Mouse (Mus musculus) neural tube, embryonic 11.5 days (tissue): ENCODE results near the gene Adarb2. TPM values are rescaled to one million over a fixed set of nuclear protein-coding genes. Genes with fewer than 3 reads are reported as not detected.
"Not testable (repeated sequence)": the region's sequence is repeated elsewhere in the genome, so short reads cannot be mapped to it uniquely, and the experiment has no call there.

Experiments
- ATAC-seq: fragments of 200-750 bp; cut with Nextera tagmentation; 2 replicates; pipeline ENCODE4 v1.8.0; 2017; ENCODE audit warnings: moderate number of reproducible peaks, mild to moderate bottlenecking, moderate TSS enrichment, moderate library complexity; ENCODE audit not compliant: insufficient read depth, low FRiP score, low TSS enrichment
- DNase-seq: peaks from one replicate; pipeline ENCODE4 v3.0.0-alpha.2; 2015; ENCODE audit warnings: low spot score
- H3K27ac ChIP-seq: fragments of 300-500 bp; sonication (generic); 2 replicates; pipeline ENCODE4 v1.5.1; 2014; ENCODE audit warnings: low read depth, mild to moderate bottlenecking, low read length
- H3K27me3 ChIP-seq: fragments of 300-500 bp; sonication (generic); 2 replicates; pipeline ENCODE4 v1.6.1; 2014; ENCODE audit warnings: mild to moderate bottlenecking, low read length, mixed read lengths; ENCODE audit not compliant: control insufficient read depth, insufficient read depth
- H3K36me3 ChIP-seq: fragments of 300-500 bp; sonication (generic); 2 replicates; pipeline ENCODE4 v1.6.1; 2014; ENCODE audit warnings: mild to moderate bottlenecking, low read length, moderate library complexity, mixed read lengths; ENCODE audit not compliant: control insufficient read depth, insufficient read depth
- H3K4me1 ChIP-seq: fragments of 300-500 bp; sonication (generic); 2 replicates; pipeline ENCODE4 v1.6.1; 2014; ENCODE audit warnings: low read length, mixed read lengths; ENCODE audit not compliant: control insufficient read depth, insufficient read depth
- H3K4me2 ChIP-seq: fragments of 300-500 bp; sonication (generic); 2 replicates; pipeline ENCODE4 v1.6.1; 2014; ENCODE audit warnings: low read depth, mild to moderate bottlenecking, moderate library complexity
- H3K4me3 ChIP-seq: fragments of 300-500 bp; sonication (generic); 2 replicates; pipeline ENCODE4 v1.5.1; 2014; ENCODE audit warnings: low read depth, low read length
- H3K9ac ChIP-seq: fragments of 300-500 bp; sonication (generic); 2 replicates; pipeline ENCODE4 v1.6.1; 2014; ENCODE audit warnings: mild to moderate bottlenecking, low read length
- H3K9me3 ChIP-seq: fragments of 300-500 bp; sonication (generic); 2 replicates; pipeline ENCODE4 v1.6.1; 2016; ENCODE audit warnings: low read length; ENCODE audit not compliant: control insufficient read depth
- WGBS: fragments of 180-500 bp; shearing (Covaris S2); extraction: QIAGEN DNeasy Blood & Tissue Kit; methylation state at CpG from one replicate; pipeline ENCODE4 v1.1.7; 2014; 5-methylcytosine and 5-hydroxymethylcytosine counted together
- polyA plus RNA-seq: library from polyadenylated mRNA; unstranded; fragments of >200 nt; fragmentation: Nextera tagmentation; extraction: Ambion mirVana; gene quantifications from 2 replicates; pipeline ENCODE4 v1.2.1, GENCODE M21; 2014

Adarb2 gene
- polyA plus RNA-seq, 1 experiment from 2014 or later, result 5.0 TPM

GRCm38 (mm10) chr13:8584257-8585005 is 381.8 kb downstream of the Adarb2 start:
- DNase-seq (no peak), ATAC-seq (no peak)
- H3K9ac ChIP-seq, result no peak overlapping the region
- H3K4me3 ChIP-seq, result no peak overlapping the region
- 82% methylated on average over 8 of the region's 8 CpGs for WGBS
- H3K27ac ChIP-seq, result no peak overlapping the region
- no peak overlapping the region for H3K4me2 ChIP-seq
- no peaks in the 10 kb centered on the region for H3K36me3 ChIP-seq
- H3K4me1 ChIP-seq, result no peaks in the 10 kb centered on the region
- no peaks in the 10 kb centered on the region for H3K9me3 ChIP-seq
- H3K27me3 ChIP-seq, result no peaks in the 10 kb centered on the region

DNA sequence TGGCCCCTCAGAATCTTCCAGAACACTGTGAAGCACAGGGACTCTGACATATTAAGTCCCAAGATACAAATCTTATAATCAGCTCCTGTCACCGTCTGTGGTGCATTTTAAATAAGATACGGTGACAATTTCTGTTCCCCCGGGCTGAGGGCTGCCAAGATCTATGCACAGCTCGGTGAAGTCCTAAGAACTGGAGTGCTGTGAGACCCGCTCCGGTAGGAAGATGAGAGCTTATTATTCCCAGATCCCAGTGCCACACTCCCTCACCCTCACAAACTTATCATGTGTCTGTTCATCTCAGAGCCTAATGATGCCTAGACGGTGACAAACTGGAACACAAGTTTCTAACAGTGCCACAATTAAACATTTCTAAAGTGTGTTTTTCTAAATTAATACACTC is 384.8 kb downstream of the Adarb2 start:
- Histone ChIP-seq H3K4me1 (no peaks in the 10 kb centered on the region), H3K27ac (no peak overlapping the region), H3K27me3 (no peaks in the 10 kb centered on the region), H3K36me3 (no peaks in the 10 kb centered on the region), H3K4me2 (no peak overlapping the region), H3K9me3 (no peaks in the 10 kb centered on the region), H3K9ac (no peak overlapping the region), H3K4me3 (no peak overlapping the region)
- no peak for ATAC-seq
- 89% methylated on average over 7 of the region's 7 CpGs for WGBS
- DNase-seq, result no peak

- no peaks in the 10 kb centered on the region for H3K4me1 ChIP-seq
- no peaks in the 10 kb centered on the region for H3K27me3 ChIP-seq
- WGBS, result 86% methylated on average over 3 of the region's 3 CpGs
- H3K9ac ChIP-seq, result no peak overlapping the region
- no peaks in the 10 kb centered on the region for H3K9me3 ChIP-seq
- no peak overlapping the region for H3K4me3 ChIP-seq
- no peak overlapping the region for H3K4me2 ChIP-seq
- no peak for DNase-seq
- ATAC-seq, result no peak
- no peaks in the 10 kb centered on the region for H3K36me3 ChIP-seq
- H3K27ac ChIP-seq, result no peak overlapping the region
Observed at GRCm38 (mm10) chr13:8590460-8590859, 387.8 kb downstream of the Adarb2 start.

DNA sequence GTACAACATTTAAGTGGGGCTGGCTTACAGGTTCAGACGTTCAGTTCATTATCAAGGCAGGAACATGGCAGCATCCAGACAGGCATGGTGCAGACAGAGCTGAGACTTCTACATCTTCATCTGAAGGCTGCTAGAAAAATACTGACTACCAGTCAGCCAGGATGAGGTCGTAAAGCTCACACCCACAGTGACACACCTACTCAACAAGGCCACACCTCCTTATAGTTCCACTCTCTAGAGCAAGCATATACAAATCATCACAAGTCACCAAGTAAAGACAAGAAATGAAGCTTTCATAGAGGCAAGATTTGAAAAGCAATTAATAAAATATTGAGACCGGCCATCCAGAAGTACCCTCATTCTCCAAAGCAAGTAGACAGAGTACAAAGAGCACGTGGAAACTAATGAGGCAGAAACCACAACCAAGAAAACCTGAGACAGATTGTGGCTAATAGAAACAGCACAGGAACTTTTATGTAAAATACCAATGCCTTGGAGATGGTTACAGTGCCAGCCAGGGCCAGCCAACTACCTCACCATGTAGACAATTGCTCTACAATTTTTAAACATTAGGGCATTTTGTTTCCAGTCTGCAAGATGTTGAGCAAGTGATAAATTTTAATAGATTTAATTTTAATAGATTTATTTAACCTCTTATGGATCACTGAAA is 394.4 kb downstream of the Adarb2 start:
- DNase-seq, result no peak
- Histone ChIP-seq H3K9ac (no peak overlapping the region), H3K36me3 (no peaks in the 10 kb centered on the region), H3K4me3 (no peak overlapping the region), H3K4me2 (no peak overlapping the region), H3K27me3 (no peaks in the 10 kb centered on the region), H3K4me1 (no peaks in the 10 kb centered on the region), H3K9me3 (no peaks in the 10 kb centered on the region), H3K27ac (no peak overlapping the region)
- no peak for ATAC-seq
- 69% methylated on average over 4 of the region's 4 CpGs for WGBS

GRCm38 (mm10) chr13:8597647-8598017 is 395.0 kb downstream of the Adarb2 start:
- DNase-seq, result no peak
- no peak overlapping the region for H3K4me3 ChIP-seq

GRCm38 (mm10) chr13:8605645-8606044 is 403.0 kb downstream of the Adarb2 start:
- Histone ChIP-seq H3K4me1 (no peaks in the 10 kb centered on the region), H3K9ac (no peak overlapping the region), H3K9me3 (no peaks in the 10 kb centered on the region), H3K27ac (no peak overlapping the region), H3K4me3 (no peak overlapping the region), H3K36me3 (no peaks in the 10 kb centered on the region), H3K4me2 (no peak overlapping the region), H3K27me3 (no peaks in the 10 kb centered on the region)
- 84% methylated on average over 2 of the region's 2 CpGs for WGBS
- ATAC-seq (no peak), DNase-seq (no peak)

More at GRCm38 (mm10) chr13:8597647-8598017, 395.0 kb downstream of the Adarb2 start:
- Histone ChIP-seq H3K4me2 (no peak overlapping the region), H3K36me3 (no peaks in the 10 kb centered on the region), H3K4me1 (no peaks in the 10 kb centered on the region), H3K27ac (no peak overlapping the region), H3K9me3 (no peaks in the 10 kb centered on the region), H3K9ac (no peak overlapping the region), H3K27me3 (no peaks in the 10 kb centered on the region)
- WGBS, result 85% methylated on average over 6 of the region's 6 CpGs
- ATAC-seq, result no peak

DNA sequence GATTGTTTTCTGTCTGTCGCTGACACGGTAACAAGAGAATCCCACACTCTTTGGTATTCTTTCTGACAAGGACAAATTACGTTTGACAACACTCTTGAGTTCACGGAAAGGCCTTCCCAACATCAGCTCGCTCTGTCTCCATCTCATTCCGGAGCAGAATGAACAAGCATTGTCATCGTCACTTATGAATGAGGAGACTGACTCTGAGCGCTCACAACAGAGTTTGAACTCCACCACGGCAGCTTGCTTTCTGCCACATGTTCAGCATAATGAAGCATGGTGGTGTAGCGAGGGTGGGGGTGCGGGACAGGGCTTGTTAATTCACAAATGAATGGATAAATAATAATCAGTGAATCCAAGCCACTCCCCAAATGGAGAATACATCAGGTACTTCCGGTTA is 405.4 kb downstream of the Adarb2 start:
- H3K27ac ChIP-seq, result no peak overlapping the region
- no peak for ATAC-seq
- no peaks in the 10 kb centered on the region for H3K36me3 ChIP-seq
- no peaks in the 10 kb centered on the region for H3K9me3 ChIP-seq
- WGBS, result 70% methylated on average over 12 of the region's 12 CpGs
- no peaks in the 10 kb centered on the region for H3K4me1 ChIP-seq
- no peak overlapping the region for H3K4me2 ChIP-seq
- H3K4me3 ChIP-seq, result no peak overlapping the region
- no peaks in the 10 kb centered on the region for H3K27me3 ChIP-seq
- no peak for DNase-seq
- no peak overlapping the region for H3K9ac ChIP-seq

- not testable (repeated sequence) for H3K27ac ChIP-seq, DNase-seq, H3K36me3 ChIP-seq, H3K9me3 ChIP-seq, ATAC-seq, H3K4me2 ChIP-seq, H3K27me3 ChIP-seq, H3K4me1 ChIP-seq, H3K4me3 ChIP-seq, H3K9ac ChIP-seq
- 93% methylated on average over 6 of the region's 6 CpGs for WGBS
Observed at GRCm38 (mm10) chr13:8608918-8609317, 406.3 kb downstream of the Adarb2 start.

- H3K4me2 ChIP-seq, result no peak overlapping the region
- H3K9ac ChIP-seq, result no peak overlapping the region
- H3K27ac ChIP-seq, result no peak overlapping the region
- no peak overlapping the region for H3K4me3 ChIP-seq
- H3K9me3 ChIP-seq, result no peaks in the 10 kb centered on the region
- H3K27me3 ChIP-seq, result no peaks in the 10 kb centered on the region
- H3K36me3 ChIP-seq, result no peaks in the 10 kb centered on the region
- DNase-seq, result no peak
- no peaks in the 10 kb centered on the region for H3K4me1 ChIP-seq
- no peak for ATAC-seq
- WGBS, result 78% methylated on average over 8 of the region's 8 CpGs
Observed at GRCm38 (mm10) chr13:8610956-8611355, 408.3 kb downstream of the Adarb2 start.
